Mouse (Mus musculus) forebrain, embryonic 16.5 days (tissue): ENCODE data around the gene Gmds. TPM values are rescaled to one million over a fixed set of nuclear protein-coding genes. Genes with fewer than 3 reads are reported as not detected.

ENCODE experiments used
- ATAC-seq: fragments of 200-750 bp; cut with Nextera tagmentation; 2 replicates; pipeline ENCODE4 v1.8.0; 2017; ENCODE audit warnings: mild to moderate bottlenecking, moderate library complexity
- H3K27ac ChIP-seq: fragments of 300-500 bp; sonication (generic); 2 replicates; pipeline ENCODE4 v1.5.1; 2014; ENCODE audit warnings: low read length, control low read depth
- H3K27me3 ChIP-seq: fragments of 300-500 bp; sonication (generic); replicated peaks from 2 replicates; pipeline ENCODE4 v1.6.1; 2014; ENCODE audit warnings: low read length; ENCODE audit not compliant: control insufficient read depth, insufficient read depth
- H3K36me3 ChIP-seq: fragments of 300-500 bp; sonication (generic); 2 replicates; pipeline ENCODE4 v1.6.1; 2014; ENCODE audit not compliant: control insufficient read depth, insufficient read depth
- H3K4me1 ChIP-seq: fragments of 300-500 bp; sonication (generic); replicated peaks from 2 replicates; pipeline ENCODE4 v1.6.1; 2014; ENCODE audit warnings: low read length; ENCODE audit not compliant: control insufficient read depth, insufficient read depth
- H3K4me2 ChIP-seq: fragments of 300-500 bp; sonication (generic); 2 replicates; pipeline ENCODE4 v1.6.1; 2014; ENCODE audit warnings: mild to moderate bottlenecking, low read length, control low read depth
- H3K4me3 ChIP-seq: fragments of 300-500 bp; sonication (generic); replicated peaks from 2 replicates; pipeline ENCODE4 v1.5.1; 2014; ENCODE audit warnings: mild to moderate bottlenecking, low read length, control low read depth
- H3K9ac ChIP-seq: fragments of 300-500 bp; sonication (generic); replicated peaks from 2 replicates; pipeline ENCODE4 v1.6.1; 2014; ENCODE audit warnings: low read depth, low read length, control low read depth
- H3K9me3 ChIP-seq: fragments of 300-500 bp; sonication (generic); 2 replicates; pipeline ENCODE4 v1.6.1; 2016; ENCODE audit warnings: low read length; ENCODE audit not compliant: control insufficient read depth
- WGBS: fragments of 180-500 bp; shearing (Covaris S2); extraction: QIAGEN DNeasy Blood & Tissue Kit; methylation state at CpG from one replicate; pipeline ENCODE4 v1.1.7; 2014; 5-methylcytosine and 5-hydroxymethylcytosine counted together
- polyA plus RNA-seq: library from polyadenylated mRNA; unstranded; fragments of >200 nt; fragmentation: Nextera tagmentation; extraction: Ambion mirVana; gene quantifications from 2 replicates; pipeline ENCODE4 v1.2.1, GENCODE M21; 2015

The Gmds gene
- polyA plus RNA-seq, 1 experiment from 2014 or later, result 35.8 TPM

DNA sequence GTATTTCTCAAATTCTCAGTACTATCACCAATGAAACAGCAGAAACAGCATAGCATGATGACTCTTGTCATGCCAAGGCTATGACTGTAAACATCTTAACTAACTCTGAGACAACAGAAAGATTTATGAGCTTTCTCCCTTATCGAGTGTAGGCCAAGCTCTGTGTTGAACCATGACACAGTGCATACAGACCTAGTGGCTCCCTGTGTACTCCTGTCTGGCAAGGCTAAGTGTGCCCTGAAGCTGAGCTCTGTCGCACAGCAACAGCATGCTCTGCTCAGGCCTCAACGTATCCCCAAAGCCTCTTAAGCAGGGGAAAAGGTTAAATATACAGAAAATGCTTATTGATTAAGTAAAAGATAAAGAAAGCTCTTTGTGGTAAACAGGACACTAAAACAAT, 194.9 kb downstream of the Gmds start:
- no peak overlapping the region for H3K9ac ChIP-seq
- no peak overlapping the region for H3K4me2 ChIP-seq
- H3K27ac ChIP-seq, result no peak overlapping the region
- ATAC-seq, result no peak
- no peaks in the 10 kb centered on the region for H3K27me3 ChIP-seq
- H3K4me1 ChIP-seq, result no peaks in the 10 kb centered on the region
- H3K4me3 ChIP-seq, result no peak overlapping the region
- no peaks in the 10 kb centered on the region for H3K9me3 ChIP-seq
- whole genome bisulfite sequencing, result 89% methylated on average over 3 of the region's 3 CpGs
- H3K36me3 ChIP-seq, result no peaks in the 10 kb centered on the region

- Histone ChIP-seq H3K4me1 (no peaks in the 10 kb centered on the region), H3K9me3 (no peaks in the 10 kb centered on the region), H3K27me3 (no peaks in the 10 kb centered on the region), H3K4me3 (no peak overlapping the region), H3K27ac (no peak overlapping the region), H3K9ac (no peak overlapping the region), H3K36me3 (no peaks in the 10 kb centered on the region), H3K4me2 (no peak overlapping the region)
- 57% methylated on average over 4 of the region's 4 CpGs for WGBS
- no peak for ATAC-seq
Measured at GRCm38 (mm10) chr13:32134663-32135273, 203.8 kb downstream of the Gmds start.

- Histone ChIP-seq H3K9me3 (no peaks in the 10 kb centered on the region), H3K36me3 (no peaks in the 10 kb centered on the region), H3K4me2 (no peak overlapping the region), H3K27me3 (no peaks in the 10 kb centered on the region), H3K9ac (no peak overlapping the region), H3K4me1 (no peaks in the 10 kb centered on the region), H3K27ac (no peak overlapping the region), H3K4me3 (no peak overlapping the region)
- no peak for ATAC-seq
- 88% methylated on average over 1 of the region's 1 CpGs for WGBS
Measured at GRCm38 (mm10) chr13:32129970-32130369, 208.6 kb downstream of the Gmds start.

GRCm38 (mm10) chr13:32118386-32118785, 220.2 kb downstream of the Gmds start:
- no peaks in the 10 kb centered on the region for H3K36me3 ChIP-seq
- no peaks in the 10 kb centered on the region for H3K27me3 ChIP-seq
- 59% methylated on average over 1 of the region's 1 CpGs for WGBS
- no peaks in the 10 kb centered on the region for H3K4me1 ChIP-seq
- no peak overlapping the region for H3K9ac ChIP-seq
- ATAC-seq, result no peak
- H3K4me2 ChIP-seq, result no peak overlapping the region
- no peaks in the 10 kb centered on the region for H3K9me3 ChIP-seq
- no peak overlapping the region for H3K4me3 ChIP-seq
- no peak overlapping the region for H3K27ac ChIP-seq

- no peak overlapping the region for H3K27ac ChIP-seq
- WGBS, result 78% methylated on average over 1 of the region's 1 CpGs
Measured at GRCm38 (mm10) chr13:32115468-32115867, 223.1 kb downstream of the Gmds start.

DNA sequence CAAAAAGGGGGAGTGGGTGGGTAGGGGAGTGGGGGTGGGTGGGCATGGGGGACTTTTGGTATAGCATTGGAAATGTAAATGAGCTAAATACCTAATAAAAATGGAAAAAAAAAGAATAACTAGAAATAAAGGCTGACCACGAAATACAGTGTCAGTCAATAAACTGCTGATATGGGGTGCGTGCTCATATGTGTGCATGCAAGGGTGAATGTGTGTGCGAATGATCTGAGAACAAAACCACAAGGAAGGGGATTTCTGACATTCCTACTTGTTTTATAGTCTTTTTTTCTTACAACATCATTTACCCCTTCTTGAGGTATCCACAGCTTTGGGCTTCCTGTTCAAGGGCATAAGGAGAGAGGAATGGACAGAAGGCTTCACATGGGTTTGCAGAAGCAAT, 224.7 kb downstream of the Gmds start:
- H3K9me3 ChIP-seq, result no peaks in the 10 kb centered on the region
- no peaks in the 10 kb centered on the region for H3K4me1 ChIP-seq
- no peaks in the 10 kb centered on the region for H3K27me3 ChIP-seq
- H3K4me3 ChIP-seq, result no peak overlapping the region
- H3K4me2 ChIP-seq, result no peak overlapping the region
- WGBS, result 99% methylated on average over 3 of the region's 3 CpGs
- ATAC-seq, result no peak
- no peak overlapping the region for H3K9ac ChIP-seq
- H3K36me3 ChIP-seq, result no peaks in the 10 kb centered on the region
- H3K27ac ChIP-seq, result no peak overlapping the region

More at GRCm38 (mm10) chr13:32115468-32115867, 223.1 kb downstream of the Gmds start:
- Histone ChIP-seq H3K9ac (no peak overlapping the region), H3K4me1 (no peaks in the 10 kb centered on the region), H3K27me3 (no peaks in the 10 kb centered on the region), H3K36me3 (no peaks in the 10 kb centered on the region), H3K9me3 (no peaks in the 10 kb centered on the region), H3K4me3 (no peak overlapping the region), H3K4me2 (no peak overlapping the region)
- ATAC-seq, result no peak

GRCm38 (mm10) chr13:32088303-32088977, 250.1 kb downstream of the Gmds start:
- WGBS, result 87% methylated on average over 7 of the region's 7 CpGs
- H3K27me3 ChIP-seq, result no peaks in the 10 kb centered on the region
- no peaks in the 10 kb centered on the region for H3K36me3 ChIP-seq
- no peaks in the 10 kb centered on the region for H3K4me1 ChIP-seq
- no peak for ATAC-seq
- no peak overlapping the region for H3K9ac ChIP-seq
- H3K4me2 ChIP-seq, result no peak overlapping the region
- H3K4me3 ChIP-seq, result no peak overlapping the region
- no peak overlapping the region for H3K27ac ChIP-seq
- H3K9me3 ChIP-seq, result no peaks in the 10 kb centered on the region

- ATAC-seq, result no peak
Measured at GRCm38 (mm10) chr13:32080520-32081249, 257.9 kb downstream of the Gmds start.

DNA sequence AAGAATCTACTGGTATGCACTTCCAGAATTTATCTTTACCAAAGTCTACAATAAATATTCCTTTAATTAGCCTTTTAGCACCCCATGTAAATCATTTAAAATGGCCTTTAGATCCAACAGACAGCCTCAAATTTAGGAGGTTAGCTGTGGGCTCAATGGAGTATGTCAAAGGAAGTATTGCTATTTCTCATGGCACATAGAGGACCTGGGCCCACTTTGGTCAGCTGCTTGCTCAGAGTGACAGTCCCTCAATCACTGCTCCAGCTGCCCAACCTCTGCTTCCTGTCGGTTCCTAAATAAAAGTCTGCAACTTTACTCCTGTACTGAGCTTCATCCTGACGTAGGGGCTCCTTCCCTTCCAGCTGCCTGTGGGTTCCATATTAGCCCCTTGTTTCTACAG, 264.9 kb downstream of the Gmds start:
- WGBS, result 77% methylated on average over 2 of the region's 2 CpGs
- ATAC-seq, result no peak

More at GRCm38 (mm10) chr13:32080520-32081249, 257.9 kb downstream of the Gmds start:
- Histone ChIP-seq H3K27ac (no peak overlapping the region), H3K9ac (no peak overlapping the region), H3K4me2 (no peak overlapping the region), H3K36me3 (no peaks in the 10 kb centered on the region), H3K9me3 (no peaks in the 10 kb centered on the region), H3K4me3 (no peak overlapping the region), H3K4me1 (no peaks in the 10 kb centered on the region), H3K27me3 (no peaks in the 10 kb centered on the region)
- WGBS, result 66% methylated on average over 6 of the region's 6 CpGs

More for the DNA sequence above, 264.9 kb downstream of the Gmds start:
- H3K9me3 ChIP-seq, result no peaks in the 10 kb centered on the region
- H3K27me3 ChIP-seq, result no peaks in the 10 kb centered on the region
- H3K4me1 ChIP-seq, result no peaks in the 10 kb centered on the region
- no peak overlapping the region for H3K4me3 ChIP-seq
- H3K27ac ChIP-seq, result no peak overlapping the region
- no peaks in the 10 kb centered on the region for H3K36me3 ChIP-seq
- no peak overlapping the region for H3K4me2 ChIP-seq
- H3K9ac ChIP-seq, result no peak overlapping the region
